Mouse (Mus musculus) thymus, postnatal 25 days (tissue): ENCODE results near the gene Clec5a.
A peak's percentile ranks its signal among the peaks of the same experiment; 100 is the strongest.
"Not testable (repeated sequence)": the region's sequence is repeated elsewhere in the genome, so short reads cannot be mapped to it uniquely, and the experiment has no call there.

Experiments used
- DNase-seq: peaks from one replicate; pipeline ENCODE4 v3.0.0; 2022

The Clec5a gene

DNA sequence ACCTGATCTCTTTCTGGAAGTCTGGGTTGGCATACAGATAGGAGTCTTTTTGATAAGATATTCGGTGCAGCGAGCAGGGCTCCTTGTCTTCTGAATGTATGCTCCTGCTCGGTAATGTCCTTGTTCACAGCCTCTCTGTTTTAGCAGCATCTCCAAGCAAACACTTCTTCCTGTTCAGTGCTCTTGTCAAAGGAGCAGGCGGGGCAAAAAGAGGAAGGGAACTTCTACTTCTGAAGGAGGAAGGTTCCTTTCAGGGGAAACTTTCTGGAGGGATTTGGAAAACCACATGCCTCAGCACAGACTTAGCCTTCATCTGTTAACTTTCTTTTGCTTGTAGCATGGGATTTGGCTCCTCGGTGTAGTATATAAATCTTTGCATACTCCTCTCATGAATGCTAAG, at the start of gene Clec5a:
TSS of gene Clec5a (minus strand) at position 177 of the 400 bp plus-strand sequence.
- DNase-seq, result no peak

- DNase-seq, result no peak
These were observed 49.0 kb upstream of the Clec5a start for GRCm38 (mm10) chr6:40634640-40635071.

DNA sequence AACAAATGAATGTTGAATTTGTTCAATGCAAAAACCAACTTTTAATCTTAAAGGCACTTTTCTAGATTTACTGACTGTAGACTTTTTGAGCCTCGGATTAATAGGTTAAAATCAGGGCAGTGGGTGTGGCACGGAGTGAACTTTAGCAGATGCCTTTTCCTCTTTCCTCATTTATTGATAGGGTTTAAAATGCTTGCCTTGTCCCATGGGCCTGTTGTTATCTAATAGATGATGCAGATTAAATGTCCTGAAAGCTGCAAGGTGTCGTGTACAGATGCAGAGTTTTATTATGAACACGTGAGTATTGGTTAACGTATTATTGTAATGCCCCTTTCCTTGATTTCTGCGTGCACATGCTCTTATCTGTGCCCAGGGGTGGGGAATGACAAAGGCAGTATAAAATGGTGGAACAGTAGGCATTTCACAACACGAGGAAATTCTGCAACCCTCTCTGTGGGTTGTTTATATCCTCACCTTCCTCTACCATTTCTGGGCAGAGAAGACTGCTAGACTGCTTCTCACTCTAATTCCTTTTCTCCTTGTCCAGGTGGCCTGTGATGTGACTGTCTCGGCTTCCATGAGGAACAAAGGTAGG, 42.9 kb upstream of the Clec5a start, which contains the start of gene Mgam:
TSS of gene Mgam (plus strand) at position 426 of the 595 bp plus-strand sequence.
- no peak for DNase-seq

DNA sequence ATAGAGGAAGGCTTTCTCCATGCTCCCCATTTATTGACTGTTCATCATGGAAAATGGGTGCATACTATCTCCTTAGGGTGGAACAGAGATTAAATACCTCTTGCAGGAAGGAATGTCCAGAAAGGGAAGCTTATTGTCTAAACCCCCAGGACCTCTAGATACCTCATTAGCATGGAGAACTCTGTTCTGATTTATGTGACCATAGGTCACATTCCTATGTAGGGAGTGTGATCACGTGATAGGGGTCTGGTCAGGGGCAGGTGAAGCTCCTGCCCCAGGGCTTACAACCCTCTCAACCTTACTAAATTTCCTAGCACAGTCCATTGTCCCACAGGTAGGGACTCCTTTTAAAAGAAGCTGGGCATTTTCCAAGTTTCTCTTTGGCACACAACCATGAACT, 40.5 kb upstream of the Clec5a start:
- no peak for DNase-seq

DNA sequence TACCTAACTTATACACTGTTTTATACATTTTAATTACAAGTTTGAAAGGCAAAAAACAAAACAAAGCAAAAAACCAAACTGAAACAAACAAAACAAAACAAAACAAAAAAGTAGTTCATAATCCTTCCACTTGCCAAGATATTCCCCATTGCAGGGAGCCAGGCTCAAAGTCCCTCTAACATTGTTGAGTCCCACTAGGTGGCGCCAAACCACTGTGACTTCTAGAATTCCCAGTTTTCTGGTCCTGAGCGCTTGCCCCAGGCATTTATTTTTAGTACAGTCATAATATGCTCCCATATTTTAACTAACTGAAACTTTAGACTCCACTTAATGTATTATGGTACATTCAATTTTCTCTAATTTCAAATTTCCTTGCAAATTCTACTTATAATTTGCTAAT, 32.3 kb upstream of the Clec5a start:
- peak; percentile 25 for DNase-seq

- DNase-seq, result no peak
These were observed 27.7 kb upstream of the Clec5a start, which contains the start of gene Tas2r138 for GRCm38 (mm10) chr6:40613260-40613852. Gene Tas2r138, minus strand, starts transcription at chr6:40613310.

- no peak for DNase-seq
These were observed 24.6 kb upstream of the Clec5a start for GRCm38 (mm10) chr6:40610244-40610643.

DNA sequence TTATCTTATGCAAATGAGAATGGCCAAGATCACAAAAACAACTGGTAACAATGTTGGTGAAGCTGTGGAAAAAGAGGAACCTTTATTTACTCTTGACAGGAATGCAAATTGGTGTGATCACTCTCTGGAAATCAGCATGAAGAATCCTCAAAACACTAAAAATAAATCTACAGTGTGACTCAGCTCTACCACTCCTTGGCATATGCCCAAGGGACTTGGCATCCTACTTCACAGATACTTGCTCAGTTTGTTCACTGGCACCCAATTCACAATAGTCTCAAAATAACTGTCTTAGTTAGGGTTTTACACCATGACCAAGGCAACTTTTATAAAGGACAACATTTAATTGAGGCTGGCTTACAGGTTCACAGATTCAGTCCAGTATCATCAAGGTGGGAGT, 21.8 kb upstream of the Clec5a start:
- DNase-seq, result no peak

DNA sequence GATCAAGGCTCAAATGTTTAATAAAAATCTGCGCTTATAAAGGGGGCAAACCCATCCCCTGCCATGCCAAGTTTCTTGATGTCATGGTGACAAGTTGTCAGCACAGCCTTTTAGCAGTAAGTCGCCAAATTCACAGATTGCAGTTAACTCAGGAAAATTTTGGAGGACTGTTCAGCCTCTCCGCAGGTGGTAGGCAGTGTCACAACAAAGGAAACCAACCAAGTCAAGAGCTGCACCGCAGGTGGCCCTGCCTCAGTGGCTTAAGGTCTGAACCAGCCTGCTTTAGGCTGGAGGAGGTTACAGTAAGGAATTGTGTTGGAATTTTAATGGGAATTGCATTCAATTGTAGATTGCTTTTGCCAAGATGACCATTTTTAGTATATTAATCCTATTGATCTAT, 12.9 kb upstream of the Clec5a start:
- not testable (repeated sequence) for DNase-seq

GRCm38 (mm10) chr6:40594804-40595550, 9.4 kb upstream of the Clec5a start:
- no peak for DNase-seq

DNA sequence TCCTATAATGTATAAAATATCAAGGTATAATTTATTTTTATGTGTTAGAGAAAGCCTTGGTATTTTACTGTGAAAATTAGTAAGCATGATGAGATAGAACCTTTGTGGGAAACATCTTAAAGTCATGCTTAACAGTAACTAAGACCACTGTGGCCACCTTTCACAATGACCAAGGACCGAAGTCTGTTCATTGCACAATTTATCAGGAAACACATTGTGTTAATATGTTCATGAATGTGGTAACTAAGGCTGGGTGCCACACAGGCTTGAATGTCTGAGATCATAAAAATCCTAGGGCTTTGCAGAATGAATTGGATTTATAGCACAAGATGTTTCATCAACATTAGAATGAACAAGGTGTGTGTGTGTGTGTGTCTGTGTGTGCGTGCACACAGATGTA, 2.7 kb upstream of the Clec5a start:
- DNase-seq, result no peak

- DNase-seq, result no peak
These were observed 1.3 kb downstream of the Clec5a start for GRCm38 (mm10) chr6:40584336-40584735.

- DNase-seq, result no peak
These were observed 9.3 kb downstream of the Clec5a start for GRCm38 (mm10) chr6:40576305-40576704.

DNA sequence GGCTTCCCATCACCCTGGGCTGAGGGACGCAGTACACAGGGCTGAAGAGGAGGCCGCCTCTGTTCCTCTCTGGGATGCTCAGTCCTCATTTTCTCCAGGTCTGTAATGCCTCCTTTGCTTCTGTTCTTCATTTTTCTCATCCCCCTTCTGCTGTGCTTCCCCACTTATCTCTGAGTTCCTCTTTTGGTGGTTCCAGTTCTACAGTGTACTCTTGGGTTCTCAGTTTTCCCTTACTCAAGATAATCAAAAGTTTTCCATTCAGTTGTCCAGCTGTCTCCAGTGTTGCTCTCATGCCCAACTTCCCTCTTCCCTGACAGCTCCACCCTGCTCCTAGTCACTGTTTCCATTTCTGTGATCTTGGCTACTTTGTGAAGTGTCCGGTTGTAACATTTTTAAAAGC, 12.0 kb downstream of the Clec5a start:
- DNase-seq, result no peak

DNA sequence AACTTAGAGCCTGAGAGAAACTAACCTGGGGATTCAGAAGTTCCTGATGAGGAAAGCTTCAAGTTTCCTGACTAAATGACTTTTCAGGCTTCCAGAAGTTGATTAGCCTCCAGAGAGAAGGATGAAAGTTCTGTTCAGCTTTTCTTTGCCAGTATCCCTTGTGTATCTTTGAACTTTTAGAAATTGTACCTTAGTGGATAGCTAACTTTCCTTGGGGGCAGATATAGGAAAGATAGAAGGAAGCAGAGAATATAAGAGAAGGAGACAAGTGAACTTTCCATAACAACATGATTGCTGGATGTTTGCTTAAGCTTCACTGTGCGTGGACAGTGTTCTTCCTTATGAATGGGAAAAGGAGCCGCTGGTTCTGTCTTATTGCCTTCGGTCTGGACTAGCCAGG, 16.4 kb downstream of the Clec5a start, which contains the start of gene Olfr460:
TSS of gene Olfr460 (plus strand) at position 301 of the 400 bp plus-strand sequence.
- no peak for DNase-seq

DNA sequence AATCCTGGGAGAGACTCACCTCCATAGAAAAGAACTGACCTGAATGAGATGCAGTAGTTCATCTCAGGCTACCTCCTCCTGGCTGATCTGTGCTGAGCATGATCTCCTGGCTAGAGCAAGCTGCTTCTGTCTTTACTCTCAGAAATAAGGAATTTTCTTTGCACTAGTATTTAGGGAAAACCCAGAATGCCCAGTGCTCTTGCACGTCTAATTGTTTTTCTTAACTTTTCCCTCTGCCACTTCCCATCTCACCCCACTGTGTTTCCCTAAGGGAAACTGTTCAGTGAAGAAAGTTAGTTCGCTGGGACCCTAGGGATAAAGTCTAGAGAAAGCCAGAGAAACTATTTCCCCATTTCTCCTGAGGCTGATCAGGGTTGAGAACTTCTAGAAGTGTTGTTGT, 30.7 kb downstream of the Clec5a start, which contains the start of gene Olfr461:
TSS of gene Olfr461 (minus strand) at position 101 of the 400 bp plus-strand sequence.
- DNase-seq, result no peak

DNA sequence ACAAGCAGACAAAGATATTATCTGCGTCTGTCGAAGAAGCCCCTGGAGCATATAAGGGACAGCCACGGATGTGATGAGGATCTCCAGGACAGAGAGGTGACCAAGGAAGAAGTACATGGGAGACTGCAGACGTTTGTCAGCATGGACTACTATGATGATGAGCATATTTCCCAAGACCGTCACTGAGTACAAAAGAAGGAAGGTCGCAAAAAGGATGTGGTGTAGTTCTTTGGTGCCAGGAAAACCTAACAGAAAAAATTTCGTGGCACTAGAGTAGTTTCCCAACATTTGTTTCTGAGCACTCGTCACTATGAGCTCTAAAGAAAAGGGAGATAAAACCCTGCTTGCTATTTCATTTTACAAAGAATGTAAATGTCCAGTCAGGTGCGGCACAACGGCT, 40.9 kb downstream of the Clec5a start:
- no peak for DNase-seq
